Mouse (Mus musculus): Measurements from ENCODE around the gene Gal3st4.

The Gal3st4 gene

GRCm38 (mm10) chr5:138262001-138262400, 10.6 kb downstream of the Gal3st4 start:
- peak in 1 of 2 experiments; percentile 65 for DNase-seq (ENCODE audit: low spot score in 2 of 2)

- peak in 1 of 2 experiments; percentile 62 for DNase-seq (ENCODE audit: low spot score in 2 of 2)
Observed at GRCm38 (mm10) chr5:138260834-138261233, 11.8 kb downstream of the Gal3st4 start.

GRCm38 (mm10) chr5:138260051-138260450, 12.6 kb downstream of the Gal3st4 start:
- peak in 1 of 2 experiments; percentile 67 for DNase-seq (ENCODE audit: low spot score in 2 of 2)

- peak in 1 of 2 experiments; percentile 59 for DNase-seq (ENCODE audit: low spot score in 2 of 2)
Observed at GRCm38 (mm10) chr5:138258993-138259392, 13.6 kb downstream of the Gal3st4 start.

GRCm38 (mm10) chr5:138258542-138258941, 14.1 kb downstream of the Gal3st4 start:
- DNase-seq (ENCODE audit: low spot score in 2 of 2): peak in 1 of 2 experiments; percentile 62

- peak in 1 of 2 experiments; percentile 54 for DNase-seq (ENCODE audit: low spot score in 2 of 2)
Observed at GRCm38 (mm10) chr5:138258078-138258477, 14.6 kb downstream of the Gal3st4 start.

- DNase-seq (ENCODE audit: low spot score in 2 of 2): no peak
Observed at GRCm38 (mm10) chr5:138257585-138257978, 15.1 kb downstream of the Gal3st4 start.

GRCm38 (mm10) chr5:138256966-138257584, 15.6 kb downstream of the Gal3st4 start:
- peak; percentile 61 to 71 for DNase-seq (ENCODE audit: low spot score in 2 of 2)

GRCm38 (mm10) chr5:138256094-138256467, 16.6 kb downstream of the Gal3st4 start:
- no peak for DNase-seq (ENCODE audit: low spot score in 2 of 2)

GRCm38 (mm10) chr5:138255353-138256093, 17.1 kb downstream of the Gal3st4 start, which contains the start of gene Lamtor4:
TSS of gene Lamtor4 (plus strand) at chr5:138255482.
- peak; percentile 91 to 93 for DNase-seq (ENCODE audit: low spot score in 2 of 2)

- no peak for DNase-seq (ENCODE audit: low spot score in 2 of 2)
Observed at GRCm38 (mm10) chr5:138253061-138253460, 19.6 kb downstream of the Gal3st4 start.

GRCm38 (mm10) chr5:138251144-138251543, 21.5 kb downstream of the Gal3st4 start:
- DNase-seq (ENCODE audit: low spot score in 2 of 2): peak in 1 of 2 experiments; percentile 62

- no peak for DNase-seq (ENCODE audit: low spot score in 2 of 2)
Observed at GRCm38 (mm10) chr5:138241511-138241910, 31.1 kb downstream of the Gal3st4 start.

GRCm38 (mm10) chr5:138234224-138234623, 38.4 kb downstream of the Gal3st4 start:
- no peak for DNase-seq (ENCODE audit: low spot score in 2 of 2)

- DNase-seq (ENCODE audit: low spot score in 2 of 2): no peak
Observed at GRCm38 (mm10) chr5:138233778-138234177, 38.9 kb downstream of the Gal3st4 start.

GRCm38 (mm10) chr5:138229511-138229910, 43.1 kb downstream of the Gal3st4 start:
- DNase-seq (ENCODE audit: low spot score in 2 of 2): no peak

- DNase-seq (ENCODE audit: low spot score in 2 of 2): peak; percentile 41 to 80
Observed at GRCm38 (mm10) chr5:138228026-138228425, 44.6 kb downstream of the Gal3st4 start.

GRCm38 (mm10) chr5:138227367-138227766, 45.3 kb downstream of the Gal3st4 start:
- DNase-seq (ENCODE audit: low spot score in 2 of 2): no peak

GRCm38 (mm10) chr5:138226491-138226890, 46.1 kb downstream of the Gal3st4 start:
- no peak for DNase-seq (ENCODE audit: low spot score in 2 of 2)

GRCm38 (mm10) chr5:138225700-138226099, 46.9 kb downstream of the Gal3st4 start, which contains the start of gene Nxpe5:
TSS of gene Nxpe5 (plus strand) at chr5:138225898.
- DNase-seq (ENCODE audit: low spot score in 2 of 2): no peak

GRCm38 (mm10) chr5:138223287-138223686, 49.4 kb downstream of the Gal3st4 start:
- DNase-seq (ENCODE audit: low spot score in 2 of 2): no peak

- DNase-seq (ENCODE audit: low spot score in 2 of 2): peak; percentile 80 to 95
Observed at GRCm38 (mm10) chr5:138222111-138222510, 50.5 kb downstream of the Gal3st4 start.

- DNase-seq (ENCODE audit: low spot score in 2 of 2): no peak
Observed at GRCm38 (mm10) chr5:138219864-138220263, 52.8 kb downstream of the Gal3st4 start.

All from spleen, postnatal 4 days (tissue).